Mouse (Mus musculus): ENCODE measurements around the gene Med17.

The Med17 gene

GRCm38 (mm10) chr9:15297112-15297511, 17.4 kb upstream of the Med17 start:
- ATAC-seq (ENCODE audit: insufficient number of reproducible peaks, low FRiP score, low TSS enrichment): no peak

- no peak for ATAC-seq (ENCODE audit: insufficient number of reproducible peaks, low FRiP score, low TSS enrichment)
These were observed 9.5 kb upstream of the Med17 start for GRCm38 (mm10) chr9:15289251-15289650.

GRCm38 (mm10) chr9:15288402-15288801, 8.7 kb upstream of the Med17 start:
- no peak for ATAC-seq (ENCODE audit: insufficient number of reproducible peaks, low FRiP score, low TSS enrichment)

GRCm38 (mm10) chr9:15287846-15288245, 8.1 kb upstream of the Med17 start:
- ATAC-seq (ENCODE audit: insufficient number of reproducible peaks, low FRiP score, low TSS enrichment): no peak

GRCm38 (mm10) chr9:15285443-15285842, 5.7 kb upstream of the Med17 start:
- ATAC-seq (ENCODE audit: insufficient number of reproducible peaks, low FRiP score, low TSS enrichment): no peak

- no peak for ATAC-seq (ENCODE audit: insufficient number of reproducible peaks, low FRiP score, low TSS enrichment)
These were observed 754 bp upstream of the Med17 start for GRCm38 (mm10) chr9:15280491-15280879.

- ATAC-seq (ENCODE audit: insufficient number of reproducible peaks, low FRiP score, low TSS enrichment): no peak
These were observed 537 bp downstream of the Med17 start for GRCm38 (mm10) chr9:15279139-15279648.

- no peak for ATAC-seq (ENCODE audit: insufficient number of reproducible peaks, low FRiP score, low TSS enrichment)
These were observed 1.4 kb downstream of the Med17 start for GRCm38 (mm10) chr9:15278343-15278742.

- no peak for ATAC-seq (ENCODE audit: insufficient number of reproducible peaks, low FRiP score, low TSS enrichment)
These were observed 2.9 kb downstream of the Med17 start for GRCm38 (mm10) chr9:15276855-15277254.

- no peak for ATAC-seq (ENCODE audit: insufficient number of reproducible peaks, low FRiP score, low TSS enrichment)
These were observed 5.8 kb downstream of the Med17 start for GRCm38 (mm10) chr9:15273981-15274380.

- peak; percentile 78; the same call in 1 of the 2 replicates for ATAC-seq (ENCODE audit: insufficient number of reproducible peaks, low FRiP score, low TSS enrichment)
These were observed 16.2 kb downstream of the Med17 start for GRCm38 (mm10) chr9:15263487-15263886.

GRCm38 (mm10) chr9:15261980-15262379, 17.8 kb downstream of the Med17 start:
- no peak for ATAC-seq (ENCODE audit: insufficient number of reproducible peaks, low FRiP score, low TSS enrichment)

- no peak for ATAC-seq (ENCODE audit: insufficient number of reproducible peaks, low FRiP score, low TSS enrichment)
These were observed 23.5 kb downstream of the Med17 start for GRCm38 (mm10) chr9:15256214-15256613.

- ATAC-seq (ENCODE audit: insufficient number of reproducible peaks, low FRiP score, low TSS enrichment): no peak
These were observed 25.2 kb downstream of the Med17 start for GRCm38 (mm10) chr9:15254501-15254900.

- ATAC-seq (ENCODE audit: insufficient number of reproducible peaks, low FRiP score, low TSS enrichment): no peak
These were observed 27.5 kb downstream of the Med17 start for GRCm38 (mm10) chr9:15252196-15252595.

GRCm38 (mm10) chr9:15250376-15250775, 29.4 kb downstream of the Med17 start:
- ATAC-seq (ENCODE audit: insufficient number of reproducible peaks, low FRiP score, low TSS enrichment): no peak

GRCm38 (mm10) chr9:15245319-15246075, 34.2 kb downstream of the Med17 start:
- ATAC-seq (ENCODE audit: insufficient number of reproducible peaks, low FRiP score, low TSS enrichment): no peak

- no peak for ATAC-seq (ENCODE audit: insufficient number of reproducible peaks, low FRiP score, low TSS enrichment)
These were observed 37.6 kb downstream of the Med17 start for GRCm38 (mm10) chr9:15242130-15242529.

GRCm38 (mm10) chr9:15241596-15241939, 38.2 kb downstream of the Med17 start:
- ATAC-seq (ENCODE audit: insufficient number of reproducible peaks, low FRiP score, low TSS enrichment): no peak

GRCm38 (mm10) chr9:15240863-15241595, 38.7 kb downstream of the Med17 start:
- no peak for ATAC-seq (ENCODE audit: insufficient number of reproducible peaks, low FRiP score, low TSS enrichment)

GRCm38 (mm10) chr9:15240006-15240405, 39.7 kb downstream of the Med17 start:
- no peak for ATAC-seq (ENCODE audit: insufficient number of reproducible peaks, low FRiP score, low TSS enrichment)

All from cerebellum, adult (tissue).